Mouse (Mus musculus): ENCODE data around the gene Zfp853. TPM values are rescaled to one million over a fixed set of nuclear protein-coding genes. Genes with fewer than 3 reads are reported as not detected.

Gene Zfp853
- polyA plus RNA-seq (2016; fragmentation: Nextera tagmentation; extraction: Ambion mirVana): 0.06 and 0.12 TPM in 2 replicates

DNA sequence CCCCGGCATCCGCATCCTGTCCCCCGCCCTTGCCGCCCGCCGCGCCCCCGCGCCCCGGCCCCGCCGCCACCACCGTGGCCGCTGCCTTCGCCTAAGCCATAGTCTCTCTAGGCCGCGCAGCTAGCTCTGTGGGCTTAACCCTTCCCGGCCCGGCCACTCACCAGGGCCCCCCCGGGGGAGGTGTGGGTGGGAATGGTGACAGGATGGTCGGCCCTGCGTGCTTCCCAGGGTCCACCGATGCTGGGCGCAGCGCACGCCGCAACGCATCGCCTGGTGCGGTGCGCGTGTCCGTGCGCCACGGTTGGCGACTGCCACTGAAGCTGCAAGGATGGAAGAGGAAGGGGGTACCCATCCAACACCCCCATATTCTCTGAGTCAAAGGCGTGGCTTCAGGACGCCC, at the start of gene Zfp853:
Gene Zfp853 (minus strand): TSS at position 220 of the 400 bp plus-strand sequence.
- Histone ChIP-seq H3K4me3 (peak within 1 kb of the TSS; percentile 59), H3K27ac (no peak within 1 kb of the TSS), H3K9me3 (no peaks in the 10 kb centered on the region), H3K36me3 (0 out of 2 replicates have a peak, but pooled peaks cover 3% of the 10 kb centered on the region), H3K27me3 (peaks cover 65% of the 10 kb centered on the region), H3K4me1 (peaks cover 20% of the 10 kb centered on the region), H3K9ac (peak within 1 kb of the TSS; percentile 68), H3K4me2 (replicated peaks) (peak within 1 kb of the TSS; percentile 97)
- no peak for ATAC-seq (ENCODE audit: insufficient number of reproducible peaks, insufficient read depth, low FRiP score, low TSS enrichment)
- WGBS: 3% methylated on average over 33 of the region's 38 CpGs

DNA sequence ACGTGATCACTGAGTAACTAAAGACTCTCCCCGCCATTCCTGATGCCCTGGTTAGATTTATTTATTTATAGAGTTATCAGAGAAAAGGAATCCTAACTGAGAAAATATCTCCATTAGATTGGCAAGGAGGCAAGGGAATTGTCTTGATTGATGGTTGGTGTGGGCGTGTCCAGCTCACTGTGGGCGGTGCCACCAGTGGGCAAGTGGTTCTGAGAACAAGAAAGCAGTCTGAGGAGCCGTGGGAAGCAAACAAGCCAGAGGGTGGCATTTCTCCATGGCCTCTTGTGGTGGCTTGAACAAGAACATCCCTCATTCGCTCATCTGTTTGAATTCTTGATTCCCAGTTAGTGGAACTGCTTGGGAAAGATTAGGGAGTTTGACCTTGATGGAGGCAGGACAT, 46.2 kb upstream of the Zfp853 start:
- H3K4me1 ChIP-seq: no peaks in the 10 kb centered on the region
- WGBS: 55% methylated on average over 6 of the region's 6 CpGs
- no peak overlapping the region for H3K4me3 ChIP-seq
- no peak overlapping the region for H3K4me2 ChIP-seq (replicated peaks)
- ATAC-seq (ENCODE audit: insufficient number of reproducible peaks, insufficient read depth, low FRiP score, low TSS enrichment): no peak
- H3K27ac ChIP-seq: no peak overlapping the region
- H3K27me3 ChIP-seq: no peaks in the 10 kb centered on the region
- no peak overlapping the region for H3K9ac ChIP-seq
- no peaks in the 10 kb centered on the region for H3K9me3 ChIP-seq
- H3K36me3 ChIP-seq: no peaks in the 10 kb centered on the region

DNA sequence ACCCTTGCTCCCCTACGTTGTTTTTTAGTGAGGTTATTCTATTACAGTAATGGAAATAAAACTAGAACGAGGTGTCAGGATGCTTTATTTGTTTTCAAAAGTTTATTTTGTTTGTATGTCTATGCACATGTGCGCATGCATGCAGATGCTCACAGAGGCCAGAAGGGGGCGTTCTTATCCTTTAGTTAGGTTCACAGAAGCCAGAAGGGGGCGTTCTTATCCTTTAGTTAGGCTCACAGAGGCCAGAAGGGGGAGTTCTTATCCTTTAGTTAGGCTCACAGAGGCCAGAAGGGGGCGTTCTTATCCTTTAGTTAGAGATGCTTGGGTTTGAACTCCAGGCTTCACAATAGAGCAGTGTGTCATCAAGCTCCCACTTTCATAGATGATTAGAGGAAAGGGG, 43.1 kb upstream of the Zfp853 start:
- ATAC-seq (ENCODE audit: insufficient number of reproducible peaks, insufficient read depth, low FRiP score, low TSS enrichment): no peak
- WGBS: 68% methylated on average over 6 of the region's 6 CpGs
- Histone ChIP-seq H3K4me3 (no peak overlapping the region), H3K36me3 (no peaks in the 10 kb centered on the region), H3K4me1 (no peaks in the 10 kb centered on the region), H3K9ac (no peak overlapping the region), H3K9me3 (no peaks in the 10 kb centered on the region), H3K27me3 (no peaks in the 10 kb centered on the region), H3K27ac (no peak overlapping the region), H3K4me2 (replicated peaks) (no peak overlapping the region)

DNA sequence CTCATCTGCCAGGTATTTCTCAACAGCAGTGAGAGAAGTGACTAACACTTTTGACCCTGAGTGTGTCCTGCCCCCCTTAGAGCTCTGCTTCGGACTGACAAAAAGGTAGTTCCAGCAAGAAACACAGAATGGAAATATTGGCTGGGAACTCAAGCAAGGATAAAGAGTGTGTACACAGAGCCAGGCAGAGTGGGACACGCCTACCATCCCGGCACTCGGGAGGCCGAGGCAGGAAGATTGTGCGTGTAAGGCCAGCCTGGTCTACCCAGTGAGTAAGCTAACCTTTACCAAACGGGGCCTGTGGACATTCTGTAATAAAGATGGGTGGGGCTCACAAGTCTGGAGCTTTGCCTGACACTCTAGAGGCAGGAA, 41.7 kb upstream of the Zfp853 start:
- Histone ChIP-seq H3K4me2 (replicated peaks) (no peak overlapping the region), H3K27ac (no peak overlapping the region), H3K9ac (no peak overlapping the region), H3K4me1 (no peaks in the 10 kb centered on the region), H3K4me3 (no peak overlapping the region), H3K36me3 (no peaks in the 10 kb centered on the region), H3K27me3 (no peaks in the 10 kb centered on the region), H3K9me3 (no peaks in the 10 kb centered on the region)
- 81% methylated on average over 7 of the region's 7 CpGs for WGBS
- no peak for ATAC-seq (ENCODE audit: insufficient number of reproducible peaks, insufficient read depth, low FRiP score, low TSS enrichment)

DNA sequence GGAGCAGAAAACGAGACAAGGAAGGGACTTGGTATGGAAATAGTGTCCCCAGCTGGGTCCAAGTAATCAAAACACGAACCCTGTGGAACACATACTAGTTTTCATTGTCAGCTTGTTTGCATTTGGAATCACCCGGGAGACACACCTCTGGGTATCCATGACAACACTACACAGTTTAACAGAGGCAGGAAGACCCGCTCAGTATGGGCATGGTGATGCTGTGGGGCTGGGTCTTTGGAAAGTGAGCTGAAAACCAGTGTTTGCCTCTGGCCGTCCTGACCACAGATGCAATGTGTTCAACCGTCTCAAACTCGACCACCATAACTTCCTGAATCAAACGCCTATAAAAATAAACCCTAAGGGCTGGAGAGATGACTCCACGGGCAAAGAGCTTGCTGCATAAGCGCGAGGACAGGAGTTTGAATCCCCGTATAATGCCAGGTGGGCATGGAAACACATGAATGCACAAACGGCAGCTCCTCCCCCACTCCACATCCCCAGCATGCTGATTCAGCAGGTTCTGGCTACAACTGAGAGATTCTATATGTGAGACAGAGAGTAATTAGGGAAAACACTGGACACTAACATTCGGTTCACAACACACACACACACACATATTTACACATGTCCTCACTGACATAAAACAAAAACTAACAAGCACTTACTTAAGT, 41.1 kb upstream of the Zfp853 start:
- Histone ChIP-seq H3K27me3 (no peaks in the 10 kb centered on the region), H3K4me3 (no peak overlapping the region), H3K36me3 (no peaks in the 10 kb centered on the region), H3K4me2 (replicated peaks) (no peak overlapping the region), H3K9me3 (no peaks in the 10 kb centered on the region), H3K27ac (no peak overlapping the region), H3K9ac (no peak overlapping the region), H3K4me1 (peaks cover 4% of the 10 kb centered on the region; the same call in 1 of the 2 replicates)
- 69% methylated on average over 14 of the region's 14 CpGs for WGBS
- no peak for ATAC-seq (ENCODE audit: insufficient number of reproducible peaks, insufficient read depth, low FRiP score, low TSS enrichment)

DNA sequence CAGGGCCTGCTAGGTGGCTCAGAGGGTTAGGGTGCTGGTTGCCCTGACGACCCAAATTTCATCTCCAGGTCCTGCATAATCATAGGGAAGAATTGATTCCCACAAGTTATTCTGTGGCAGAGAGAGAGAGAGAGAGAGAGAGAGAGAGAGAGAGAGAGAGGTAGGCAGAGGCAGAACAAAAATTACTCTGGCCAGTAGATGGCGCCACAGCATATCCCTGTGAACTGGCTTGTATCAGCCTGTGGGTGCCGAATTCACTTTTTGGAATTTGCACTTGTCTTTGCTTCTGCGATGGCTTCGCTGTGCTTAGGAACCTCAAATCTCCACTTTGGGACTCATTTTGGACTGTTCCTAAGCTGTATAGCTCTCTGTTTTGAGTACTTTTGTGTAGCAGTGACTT, 40.4 kb upstream of the Zfp853 start:
- no peak overlapping the region for H3K4me3 ChIP-seq
- no peak overlapping the region for H3K9ac ChIP-seq
- no peaks in the 10 kb centered on the region for H3K9me3 ChIP-seq
- peaks cover 4% of the 10 kb centered on the region; the same call in 1 of the 2 replicates for H3K4me1 ChIP-seq
- H3K36me3 ChIP-seq: no peaks in the 10 kb centered on the region
- no peak overlapping the region for H3K27ac ChIP-seq
- ATAC-seq (ENCODE audit: insufficient number of reproducible peaks, insufficient read depth, low FRiP score, low TSS enrichment): no peak
- H3K27me3 ChIP-seq: no peaks in the 10 kb centered on the region
- WGBS: 16% methylated on average over 5 of the region's 5 CpGs
- no peak overlapping the region for H3K4me2 ChIP-seq (replicated peaks)

DNA sequence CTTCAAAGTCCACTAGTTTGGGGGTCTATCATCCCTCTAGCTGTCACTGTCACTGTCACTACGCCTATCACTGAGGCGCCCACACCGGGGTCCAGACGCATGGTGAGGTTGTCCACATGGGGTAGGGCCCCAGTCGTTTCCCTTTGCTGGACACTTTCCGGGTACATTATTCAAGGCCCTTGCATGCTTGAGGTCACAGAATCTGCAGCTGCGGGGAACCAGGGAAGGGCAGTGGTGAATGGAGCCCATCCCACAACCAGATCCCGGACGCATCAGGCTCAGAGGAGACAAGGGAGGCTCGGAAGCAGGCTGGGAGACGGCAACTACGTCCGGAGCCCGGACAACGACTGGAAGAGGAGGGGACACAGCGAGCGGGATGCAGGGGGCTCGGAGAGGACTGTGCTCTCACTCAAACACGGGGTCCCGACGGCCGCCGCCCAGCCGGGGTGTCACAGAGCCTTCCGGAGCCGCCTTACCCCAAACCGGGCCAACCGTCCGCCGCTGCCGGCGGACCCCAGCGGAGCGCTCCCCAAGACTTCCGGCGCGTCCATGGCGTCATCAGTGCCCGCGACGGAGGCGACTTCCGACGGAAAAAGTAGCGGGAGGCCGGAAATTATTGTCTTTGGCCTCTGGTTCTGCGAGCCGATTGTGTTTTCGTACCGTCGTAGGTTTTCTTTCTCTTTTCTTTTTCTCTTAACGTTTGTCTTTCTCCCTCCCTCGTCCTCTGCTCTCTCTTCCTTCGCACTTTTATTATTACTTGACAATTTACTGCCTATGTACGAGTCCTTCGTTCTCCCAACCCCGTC, 35.5 kb upstream of the Zfp853 start, which contains the start of gene Zdhhc4:
Gene Zdhhc4 (minus strand): TSS at position 567 of the 806 bp plus-strand sequence.
- Histone ChIP-seq H3K9ac (peak within 1 kb of the TSS; percentile 88), H3K36me3 (peaks cover 28% of the 10 kb centered on the region), H3K9me3 (no peaks in the 10 kb centered on the region), H3K4me3 (peak within 1 kb of the TSS; percentile 98), H3K27ac (peak within 1 kb of the TSS; percentile 72; the same call in 1 of the 2 replicates), H3K4me1 (peaks cover 16% of the 10 kb centered on the region), H3K27me3 (no peaks in the 10 kb centered on the region), H3K4me2 (replicated peaks) (peak within 1 kb of the TSS; percentile 95)
- WGBS: under 1% methylated on average over 57 of the region's 57 CpGs
- ATAC-seq (ENCODE audit: insufficient number of reproducible peaks, insufficient read depth, low FRiP score, low TSS enrichment): peak; percentile 76

DNA sequence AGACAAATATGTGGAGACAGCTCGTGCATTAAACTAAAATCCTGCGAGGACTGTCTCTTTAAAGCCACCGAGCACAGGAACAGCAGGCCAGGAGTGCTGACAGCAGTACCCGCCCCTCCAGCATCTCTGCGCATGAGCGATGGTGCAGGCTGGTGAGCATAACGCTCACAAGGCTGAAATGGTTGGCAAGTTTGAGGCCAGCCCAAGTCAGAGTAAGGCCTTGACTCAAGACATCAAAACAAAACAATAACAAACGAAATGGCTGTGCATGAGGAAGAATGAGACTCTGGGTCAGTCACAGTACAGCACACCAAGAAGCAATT, 23.8 kb upstream of the Zfp853 start:
- 88% methylated on average over 8 of the region's 8 CpGs for WGBS
- Histone ChIP-seq H3K4me3 (no peak overlapping the region), H3K4me1 (peaks cover 15% of the 10 kb centered on the region), H3K27ac (no peak overlapping the region), H3K9me3 (no peaks in the 10 kb centered on the region), H3K4me2 (replicated peaks) (no peak overlapping the region), H3K36me3 (peaks cover 67% of the 10 kb centered on the region), H3K27me3 (no peaks in the 10 kb centered on the region), H3K9ac (no peak overlapping the region)
- ATAC-seq (ENCODE audit: insufficient number of reproducible peaks, insufficient read depth, low FRiP score, low TSS enrichment): no peak

DNA sequence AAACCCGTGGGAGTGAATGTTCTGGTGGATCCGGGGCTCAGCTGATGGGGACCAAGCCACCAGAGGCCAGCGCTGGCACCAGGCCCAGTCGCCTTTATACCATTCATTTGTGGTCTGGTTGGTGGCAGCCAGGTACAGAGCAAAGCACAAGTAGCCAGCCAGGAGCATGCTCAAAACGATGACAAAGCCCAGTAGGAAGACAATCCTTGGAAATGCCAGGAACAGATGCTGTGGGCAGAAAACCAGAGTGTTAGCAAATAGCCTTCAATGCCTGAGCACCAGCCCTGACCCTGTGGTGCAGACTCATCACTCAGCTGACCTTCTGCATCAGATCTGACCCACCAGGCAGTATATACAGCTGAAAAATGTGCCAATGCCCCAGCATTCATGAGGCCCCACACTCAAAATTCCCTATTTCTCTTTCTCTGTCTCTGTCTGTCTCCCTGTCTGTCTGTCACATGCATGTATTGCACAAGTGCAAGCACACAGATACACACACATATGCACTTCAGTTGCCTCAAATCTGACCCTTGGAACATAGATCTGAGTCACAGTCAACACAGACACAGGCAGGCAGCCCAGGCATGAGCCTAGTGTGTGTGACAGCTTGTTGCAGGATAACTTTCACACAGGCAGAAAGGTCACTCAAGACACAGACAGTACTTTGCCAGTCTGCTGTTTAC, 23.3 kb upstream of the Zfp853 start:
- Histone ChIP-seq H3K9me3 (no peaks in the 10 kb centered on the region), H3K27ac (no peak overlapping the region), H3K36me3 (peaks cover 67% of the 10 kb centered on the region), H3K4me3 (no peak overlapping the region), H3K9ac (no peak overlapping the region), H3K27me3 (no peaks in the 10 kb centered on the region), H3K4me1 (peaks cover 15% of the 10 kb centered on the region), H3K4me2 (replicated peaks) (no peak overlapping the region)
- ATAC-seq (ENCODE audit: insufficient number of reproducible peaks, insufficient read depth, low FRiP score, low TSS enrichment): no peak
- 90% methylated on average over 5 of the region's 5 CpGs for WGBS

DNA sequence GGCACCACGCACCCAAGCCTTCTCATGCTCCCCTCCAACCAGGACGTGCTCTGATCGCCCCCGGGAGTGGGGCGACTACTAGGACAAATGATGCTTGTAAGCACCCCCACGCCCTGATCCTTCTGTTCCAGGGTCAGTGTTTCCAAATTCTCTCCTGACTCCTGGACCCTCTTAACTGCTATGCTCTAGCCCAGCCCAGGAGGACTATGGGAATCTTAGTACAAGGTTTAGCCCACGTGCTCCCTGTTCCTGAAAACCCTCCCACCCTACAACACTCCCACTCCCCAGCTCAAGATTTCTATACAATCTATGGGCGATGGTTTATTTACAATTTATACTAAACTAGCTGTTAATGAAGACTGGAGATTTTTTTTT, 22.1 kb upstream of the Zfp853 start:
- Histone ChIP-seq H3K9me3 (no peaks in the 10 kb centered on the region), H3K36me3 (peaks cover 67% of the 10 kb centered on the region), H3K4me3 (peak overlapping the region; percentile 85), H3K4me2 (replicated peaks) (peak overlapping the region; percentile 84), H3K27me3 (no peaks in the 10 kb centered on the region), H3K27ac (peak overlapping the region; percentile 90; the same call in 1 of the 2 replicates), H3K9ac (peak overlapping the region; percentile 85; the same call in 1 of the 2 replicates), H3K4me1 (peaks cover 15% of the 10 kb centered on the region)
- ATAC-seq (ENCODE audit: insufficient number of reproducible peaks, insufficient read depth, low FRiP score, low TSS enrichment): no peak
- 12% methylated on average over 8 of the region's 8 CpGs for WGBS

DNA sequence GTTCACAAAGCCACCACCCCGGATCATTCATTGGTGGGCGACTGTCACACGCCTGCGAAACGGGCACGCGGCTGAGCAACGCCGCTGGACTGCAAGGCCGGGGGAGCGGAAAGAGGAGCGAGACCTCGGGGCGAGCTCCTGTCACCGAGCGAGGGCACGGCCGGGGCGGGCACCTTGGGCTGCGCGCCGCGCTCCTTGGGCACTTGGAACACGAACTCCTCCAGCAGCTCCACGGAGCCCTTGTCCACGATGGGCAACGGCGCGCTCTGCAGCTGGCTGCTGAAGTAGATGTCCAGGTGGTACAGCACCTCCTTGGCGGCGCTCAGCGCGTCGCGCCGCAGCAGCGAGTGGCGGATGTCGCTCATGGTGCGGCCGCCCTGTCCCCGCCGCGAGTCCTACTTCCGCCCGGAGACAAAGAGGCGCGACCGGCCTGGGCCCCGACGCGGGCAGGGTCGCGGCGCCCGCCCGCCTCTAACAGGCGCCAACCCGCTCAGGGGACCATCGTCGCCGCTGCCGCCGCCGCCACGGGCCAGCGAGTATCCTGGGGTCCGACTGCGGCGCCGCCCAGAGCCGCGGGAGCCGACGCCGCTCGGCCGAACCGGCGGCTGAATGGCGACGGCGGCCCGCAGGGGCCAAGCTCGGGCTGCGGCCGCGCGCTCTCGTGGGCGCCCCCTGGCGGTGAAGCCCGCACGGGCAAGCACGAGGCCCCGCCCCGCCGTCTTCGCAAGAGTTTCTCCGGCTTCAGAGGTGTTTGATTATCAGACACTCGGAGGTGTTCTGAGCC, 21.5 kb upstream of the Zfp853 start, which contains the start of gene E130309D02Rik:
Gene E130309D02Rik (minus strand): TSS at position 631 of the 784 bp plus-strand sequence.
- H3K4me1 ChIP-seq: peaks cover 15% of the 10 kb centered on the region
- H3K9ac ChIP-seq: peak within 1 kb of the TSS; percentile 85
- H3K9me3 ChIP-seq: no peaks in the 10 kb centered on the region
- peaks cover 67% of the 10 kb centered on the region for H3K36me3 ChIP-seq
- peak within 1 kb of the TSS; percentile 90 for H3K27ac ChIP-seq
- peak; percentile 80 for ATAC-seq (ENCODE audit: insufficient number of reproducible peaks, insufficient read depth, low FRiP score, low TSS enrichment)
- no peaks in the 10 kb centered on the region for H3K27me3 ChIP-seq
- WGBS: under 1% methylated on average over 97 of the region's 101 CpGs
- H3K4me2 ChIP-seq (replicated peaks): peak within 1 kb of the TSS; percentile 84
- peak within 1 kb of the TSS; percentile 85 for H3K4me3 ChIP-seq
